Mouse (Mus musculus): ENCODE measurements at regions not wholly inside any gene's neighbourhood (a gene's known extent, or its start where the extent isn't known, plus 50 kb on each side); places are given as distances from the start of the nearest gene placed in this dataset.

DNA sequence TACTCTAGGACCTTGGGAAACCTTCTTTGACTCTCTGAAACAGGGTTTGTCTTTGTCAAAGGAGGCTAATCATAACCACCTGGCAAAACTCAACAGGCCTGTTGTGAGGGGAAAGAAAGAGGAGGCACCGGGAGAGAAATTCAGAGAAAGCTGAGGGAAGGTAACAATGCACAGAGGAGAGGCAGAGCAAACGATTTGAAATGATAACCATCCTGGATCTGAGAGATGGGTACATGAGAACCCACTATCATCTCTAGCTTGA, 108.3 kb upstream of the Zfp703 start:
- Histone ChIP-seq H3K4me1 (ENCODE audit: control insufficient read depth, insufficient read depth, low read length) (no peaks in the 10 kb centered on the region), H3K27ac (ENCODE audit: insufficient read depth, low read depth, low read length) (no peak overlapping the region), H3K4me3 (ENCODE audit: insufficient read depth, low read length) (no peak overlapping the region)
- TF ChIP-seq POLR2A (IDR thresholded peaks at IDR 0.05; ENCODE audit: borderline replicate concordance, low read depth, low read length) (no peak), CTCF (IDR thresholded peaks at IDR 0.05; ENCODE audit: low read depth, low read length) (no peak)

DNA sequence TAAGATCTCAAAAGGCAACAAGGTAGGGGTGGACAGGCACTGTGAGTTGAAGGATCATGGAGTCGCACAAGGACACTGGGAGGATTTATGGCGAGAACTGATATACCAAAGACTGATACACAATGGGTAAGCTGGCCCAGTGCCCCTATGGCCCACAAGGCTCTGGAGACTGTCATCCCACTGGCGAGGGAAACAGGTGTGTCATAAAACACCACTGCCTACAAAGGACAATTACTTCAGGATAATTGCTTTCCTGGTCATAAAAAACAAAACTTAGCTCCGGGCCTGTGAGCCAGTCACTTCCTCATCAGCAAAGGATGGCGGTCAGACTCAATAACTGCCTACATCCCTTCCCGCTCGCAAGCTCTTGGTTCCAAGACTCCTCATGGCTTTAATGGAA, 105.3 kb upstream of the Zfp703 start:
- H3K27ac ChIP-seq (ENCODE audit: insufficient read depth, low read depth, low read length) = no peak overlapping the region
- TF ChIP-seq POLR2A (IDR thresholded peaks at IDR 0.05; ENCODE audit: borderline replicate concordance, low read depth, low read length) (no peak), CTCF (IDR thresholded peaks at IDR 0.05; ENCODE audit: low read depth, low read length) (no peak)
- H3K4me3 ChIP-seq (ENCODE audit: insufficient read depth, low read length) = no peak overlapping the region
- H3K4me1 ChIP-seq (ENCODE audit: control insufficient read depth, insufficient read depth, low read length) = no peaks in the 10 kb centered on the region

DNA sequence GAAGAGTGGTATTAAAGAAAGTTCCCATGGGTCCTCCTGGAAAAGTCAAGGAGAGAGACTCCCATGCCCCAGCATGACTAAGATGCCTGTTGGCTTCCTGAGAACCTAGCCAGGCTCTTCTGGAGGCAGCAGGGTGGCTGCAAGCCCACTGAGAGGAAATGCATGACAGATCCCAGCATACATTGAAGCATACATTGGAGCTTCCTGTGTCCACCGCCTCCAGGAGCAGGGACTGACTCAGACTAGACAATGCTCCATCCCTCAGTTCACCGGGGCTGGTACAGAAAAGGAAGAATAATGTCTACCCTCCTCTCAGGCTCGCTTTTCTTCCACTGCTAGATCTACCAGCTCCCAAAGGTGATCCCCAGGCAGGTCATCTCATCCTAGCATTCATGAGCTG, 104.7 kb upstream of the Zfp703 start:
- Histone ChIP-seq H3K4me1 (ENCODE audit: control insufficient read depth, insufficient read depth, low read length) (no peaks in the 10 kb centered on the region), H3K27ac (ENCODE audit: insufficient read depth, low read depth, low read length) (no peak overlapping the region), H3K4me3 (ENCODE audit: insufficient read depth, low read length) (no peak overlapping the region)
- TF ChIP-seq CTCF (IDR thresholded peaks at IDR 0.05; ENCODE audit: low read depth, low read length) = no peak
- TF ChIP-seq POLR2A (IDR thresholded peaks at IDR 0.05; ENCODE audit: borderline replicate concordance, low read depth, low read length) = no peak

DNA sequence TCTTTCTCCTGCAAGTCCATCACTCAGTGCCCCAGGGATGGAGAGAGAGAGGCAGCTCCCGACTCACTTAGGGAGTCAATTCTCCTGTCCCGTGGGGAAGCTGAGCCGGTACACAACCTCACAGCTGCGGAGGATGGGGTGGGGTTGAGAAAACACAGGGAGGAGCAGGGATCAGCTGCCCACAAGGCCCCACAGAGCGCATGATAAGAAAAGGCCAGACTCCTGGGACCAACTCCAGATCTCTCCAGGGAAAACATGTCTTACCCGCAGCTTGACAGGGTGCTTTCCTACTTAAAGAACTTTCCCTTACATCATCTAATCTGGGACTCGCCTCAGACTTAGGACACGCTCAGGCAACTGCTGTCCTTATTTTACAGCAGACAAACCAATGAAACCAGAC, 104.3 kb upstream of the Zfp703 start:
- H3K4me1 ChIP-seq (ENCODE audit: control insufficient read depth, insufficient read depth, low read length) = no peaks in the 10 kb centered on the region
- no peak overlapping the region for H3K27ac ChIP-seq (ENCODE audit: insufficient read depth, low read depth, low read length)
- no peak overlapping the region for H3K4me3 ChIP-seq (ENCODE audit: insufficient read depth, low read length)
- TF ChIP-seq CTCF (IDR thresholded peaks at IDR 0.05; ENCODE audit: low read depth, low read length) (no peak), POLR2A (IDR thresholded peaks at IDR 0.05; ENCODE audit: borderline replicate concordance, low read depth, low read length) (no peak)

DNA sequence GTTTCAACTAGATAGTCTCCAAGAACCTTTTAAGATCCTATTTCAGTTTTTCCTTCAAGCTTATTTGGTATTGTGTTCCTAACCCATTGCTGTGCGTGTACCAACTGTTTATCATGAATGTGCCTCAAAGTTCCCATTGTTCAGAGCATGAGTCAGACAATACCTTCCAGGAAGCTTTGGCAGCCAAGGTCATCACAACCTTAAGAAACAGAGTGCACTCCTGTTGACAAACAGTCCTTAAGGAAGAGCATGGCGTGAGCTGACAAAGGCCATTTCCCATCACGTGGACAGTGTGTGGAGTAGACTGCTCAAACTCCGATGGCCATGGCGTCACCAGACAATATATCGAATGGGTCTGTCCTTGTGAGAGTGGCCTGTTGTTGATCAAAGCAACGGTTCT, 96.9 kb upstream of the Zfp703 start:
- Histone ChIP-seq H3K27ac (ENCODE audit: insufficient read depth, low read depth, low read length) (no peak overlapping the region), H3K4me1 (ENCODE audit: control insufficient read depth, insufficient read depth, low read length) (peaks cover 8% of the 10 kb centered on the region), H3K4me3 (ENCODE audit: insufficient read depth, low read length) (no peak overlapping the region)
- TF ChIP-seq POLR2A (IDR thresholded peaks at IDR 0.05; ENCODE audit: borderline replicate concordance, low read depth, low read length) = no peak
- no peak for TF ChIP-seq CTCF (IDR thresholded peaks at IDR 0.05; ENCODE audit: low read depth, low read length)

DNA sequence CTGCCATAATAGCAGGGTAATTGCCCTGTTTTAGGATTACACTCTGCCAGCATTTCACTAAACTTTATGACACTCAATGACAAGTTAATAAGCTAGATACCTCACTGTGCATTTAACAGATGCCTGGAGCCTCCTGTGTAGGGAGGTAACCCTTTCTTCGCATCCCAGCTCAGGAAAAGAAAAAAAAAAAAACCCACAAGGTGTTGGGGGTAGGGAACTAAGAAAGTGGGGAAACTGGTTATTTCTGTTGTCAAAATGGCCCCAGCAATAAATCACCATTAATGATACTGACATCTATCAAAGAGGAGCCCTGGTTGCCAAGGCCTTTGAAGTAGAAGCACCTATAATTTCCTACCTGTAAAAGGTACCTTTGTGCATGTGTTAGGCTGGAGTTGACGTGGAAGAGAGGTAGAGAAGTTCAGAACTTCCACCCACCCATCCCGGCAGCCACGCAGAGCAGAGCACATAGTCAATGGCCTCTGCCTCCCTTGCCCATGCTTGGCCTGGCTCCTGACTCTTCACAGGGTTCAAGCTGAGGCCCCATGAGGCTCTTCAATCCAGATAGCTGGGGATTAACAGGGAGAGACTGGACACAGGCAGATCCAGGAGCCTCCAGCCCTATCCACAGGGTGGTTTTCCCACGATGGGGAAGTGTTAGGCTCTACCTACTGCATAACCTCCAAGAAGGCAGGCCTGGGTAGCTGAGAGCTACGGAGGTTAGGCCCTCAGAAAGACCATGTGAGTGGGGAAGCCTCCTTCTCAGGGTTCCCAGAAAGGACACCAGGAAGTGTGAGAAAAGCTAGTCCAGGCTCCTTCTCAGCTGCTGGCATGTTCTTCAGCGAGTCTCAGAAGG, 95.6 kb upstream of the Zfp703 start:
- TF ChIP-seq CTCF (IDR thresholded peaks at IDR 0.05; ENCODE audit: low read depth, low read length) = no peak
- no peak for TF ChIP-seq POLR2A (IDR thresholded peaks at IDR 0.05; ENCODE audit: borderline replicate concordance, low read depth, low read length)
- Histone ChIP-seq H3K4me3 (ENCODE audit: insufficient read depth, low read length) (no peak overlapping the region), H3K4me1 (ENCODE audit: control insufficient read depth, insufficient read depth, low read length) (peaks cover 16% of the 10 kb centered on the region), H3K27ac (ENCODE audit: insufficient read depth, low read depth, low read length) (no peak overlapping the region)

DNA sequence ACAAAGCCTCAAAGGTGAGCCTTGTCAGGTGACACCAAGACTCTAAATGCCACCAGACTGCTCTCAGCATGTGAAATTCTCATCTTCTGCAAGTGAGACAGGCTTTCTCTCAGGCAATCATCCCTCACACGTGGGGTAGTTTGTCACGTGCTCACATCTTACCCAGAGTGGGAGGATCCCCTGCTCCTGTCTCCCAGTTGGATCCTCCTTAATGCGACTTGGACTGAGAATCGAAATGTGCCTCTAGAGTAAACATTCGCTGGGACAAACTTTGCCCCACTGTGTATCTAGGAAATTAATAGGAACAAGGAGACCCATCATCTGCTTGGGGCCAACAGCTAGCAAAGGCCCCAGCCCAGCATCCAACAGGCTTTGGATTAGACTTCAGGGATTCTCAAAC, 94.5 kb upstream of the Zfp703 start:
- no peak for TF ChIP-seq POLR2A (IDR thresholded peaks at IDR 0.05; ENCODE audit: borderline replicate concordance, low read depth, low read length)
- no peak for TF ChIP-seq CTCF (IDR thresholded peaks at IDR 0.05; ENCODE audit: low read depth, low read length)
- H3K4me3 ChIP-seq (ENCODE audit: insufficient read depth, low read length) = no peak overlapping the region
- H3K4me1 ChIP-seq (ENCODE audit: control insufficient read depth, insufficient read depth, low read length) = peaks cover 27% of the 10 kb centered on the region
- H3K27ac ChIP-seq (ENCODE audit: insufficient read depth, low read depth, low read length) = no peak overlapping the region

DNA sequence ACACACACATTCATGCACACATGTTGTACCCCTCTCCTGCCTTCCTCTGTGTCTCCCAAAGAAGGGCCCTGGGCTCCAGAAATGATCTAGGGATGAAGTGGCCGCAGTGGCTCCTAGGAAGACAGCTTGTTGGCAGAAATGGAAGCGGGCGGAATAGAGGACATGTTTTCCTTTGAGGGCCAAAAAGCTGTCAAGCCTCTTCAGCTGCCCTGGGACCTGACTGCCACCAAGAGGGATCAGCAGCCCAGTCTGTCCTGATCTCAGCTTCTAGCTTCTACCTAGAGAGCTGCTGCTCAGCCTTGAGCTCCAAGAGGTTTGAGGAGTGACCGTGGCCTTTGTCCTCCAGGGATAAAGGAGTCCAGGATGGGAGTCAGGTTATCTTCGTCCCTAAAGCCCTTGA, 93.8 kb upstream of the Zfp703 start:
- Histone ChIP-seq H3K27ac (ENCODE audit: insufficient read depth, low read depth, low read length) (no peak overlapping the region), H3K4me1 (ENCODE audit: control insufficient read depth, insufficient read depth, low read length) (peaks cover 32% of the 10 kb centered on the region), H3K4me3 (ENCODE audit: insufficient read depth, low read length) (no peak overlapping the region)
- TF ChIP-seq CTCF (IDR thresholded peaks at IDR 0.05; ENCODE audit: low read depth, low read length) = no peak
- no peak for TF ChIP-seq POLR2A (IDR thresholded peaks at IDR 0.05; ENCODE audit: borderline replicate concordance, low read depth, low read length)

DNA sequence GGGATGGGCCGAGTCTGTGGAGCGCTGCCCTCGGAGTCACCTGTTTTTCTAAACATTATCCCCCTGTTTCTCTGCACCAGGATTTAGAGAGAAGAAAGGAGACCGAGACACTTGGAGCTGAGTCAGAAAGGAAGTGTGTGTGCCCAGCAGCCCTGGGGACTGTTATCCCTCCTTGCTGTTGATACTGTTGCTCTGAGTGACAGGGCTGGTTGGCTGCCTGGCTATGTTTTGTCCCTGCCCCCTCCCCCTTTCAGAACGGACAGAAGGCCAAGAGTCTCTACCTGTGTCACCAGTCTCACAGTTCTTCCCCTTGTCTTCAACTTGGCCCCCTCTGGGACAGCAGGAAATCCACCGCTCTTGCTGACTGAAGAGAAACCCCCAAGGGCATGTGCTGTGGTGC, 93.4 kb upstream of the Zfp703 start:
- peaks cover 35% of the 10 kb centered on the region for H3K4me1 ChIP-seq (ENCODE audit: control insufficient read depth, insufficient read depth, low read length)
- TF ChIP-seq CTCF (IDR thresholded peaks at IDR 0.05; ENCODE audit: low read depth, low read length) = no peak
- TF ChIP-seq POLR2A (IDR thresholded peaks at IDR 0.05; ENCODE audit: borderline replicate concordance, low read depth, low read length) = no peak

DNA sequence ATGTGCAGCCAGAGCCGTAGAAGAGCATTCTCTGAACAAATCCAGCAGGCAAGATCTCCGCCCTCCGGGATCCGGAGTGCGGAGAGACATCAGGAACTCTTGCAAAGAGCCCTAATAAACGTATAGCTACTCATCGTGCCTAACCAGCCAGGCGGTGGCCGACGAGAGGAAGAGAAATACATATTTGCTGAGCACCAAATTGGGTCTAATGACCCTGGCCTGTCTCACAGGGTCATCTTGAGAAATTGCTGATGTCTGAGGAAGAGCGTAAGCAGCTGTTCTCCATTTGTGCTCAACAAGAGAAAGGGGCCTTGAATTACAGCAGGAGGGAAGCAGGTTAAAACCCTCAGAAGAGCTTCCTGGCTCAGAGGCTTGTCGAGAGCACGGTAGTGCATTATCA, 92.8 kb upstream of the Zfp703 start:
- H3K4me1 ChIP-seq (ENCODE audit: control insufficient read depth, insufficient read depth, low read length) = peaks cover 31% of the 10 kb centered on the region
- no peak overlapping the region for H3K4me3 ChIP-seq (ENCODE audit: insufficient read depth, low read length)
- H3K27ac ChIP-seq (ENCODE audit: insufficient read depth, low read depth, low read length) = no peak overlapping the region
- TF ChIP-seq POLR2A (IDR thresholded peaks at IDR 0.05; ENCODE audit: borderline replicate concordance, low read depth, low read length) (no peak), CTCF (IDR thresholded peaks at IDR 0.05; ENCODE audit: low read depth, low read length) (no peak)

More for the DNA sequence above, 93.4 kb upstream of the Zfp703 start:
- H3K27ac ChIP-seq (ENCODE audit: insufficient read depth, low read depth, low read length) = no peak overlapping the region
- H3K4me3 ChIP-seq (ENCODE audit: insufficient read depth, low read length) = no peak overlapping the region
